Mouse (Mus musculus): ENCODE results near the gene Ccr1l1. TPM values are rescaled to one million over a fixed set of nuclear protein-coding genes. Genes with fewer than 3 reads are reported as not detected.

The Ccr1l1 gene
- polyA plus RNA-seq, 1 experiment from 2014 or later = not detected

Other genes starting within 250 kb of the Ccr1l1 start
- 0.14 and 0.47 TPM in 2 replicates for gene Cxcr6, start 171.9 kb downstream of the Ccr1l1 start, polyA plus RNA-seq (2014; fragmentation: Nextera tagmentation; extraction: Ambion mirVana)
- gene Fyco1, start 126.5 kb downstream of the Ccr1l1 start, polyA plus RNA-seq (2014; fragmentation: Nextera tagmentation; extraction: Ambion mirVana) = 33.1 and 36.3 TPM in 2 replicates
- gene Xcr1, start 116.4 kb downstream of the Ccr1l1 start, polyA plus RNA-seq (2014; fragmentation: Nextera tagmentation; extraction: Ambion mirVana) = not detected in 2 replicates
- 1.9 and 2.2 TPM in 2 replicates for gene Ccr1, start 9.7 kb downstream of the Ccr1l1 start, polyA plus RNA-seq (2014; fragmentation: Nextera tagmentation; extraction: Ambion mirVana)
- 0.05 TPM in 1 of 2 replicates, not detected in the other for gene Ccr3, start 43.6 kb upstream of the Ccr1l1 start, polyA plus RNA-seq (2014; fragmentation: Nextera tagmentation; extraction: Ambion mirVana)
- 1.9 and 2.7 TPM in 2 replicates for gene Ccr2, start 123.5 kb upstream of the Ccr1l1 start, polyA plus RNA-seq (2014; fragmentation: Nextera tagmentation; extraction: Ambion mirVana)
- gene Ccr5, start 143.1 kb upstream of the Ccr1l1 start, polyA plus RNA-seq (2014; fragmentation: Nextera tagmentation; extraction: Ambion mirVana) = 0.61 and 1.9 TPM in 2 replicates